Mouse (Mus musculus): ENCODE results near the gene Dnajc2.

GRCm38 (mm10) chr5:21736956-21737585, 48.0 kb downstream of the Dnajc2 start, which contains the start of gene Pmpcb:
- TF ChIP-seq TAL1 (IDR thresholded peaks at IDR 0.05; ENCODE audit: low read length) (no peak), GATA1 (IDR thresholded peaks at IDR 0.05; ENCODE audit: low read length) (no peak)
